Mouse (Mus musculus): ENCODE measurements around the gene Stra6.

DNA sequence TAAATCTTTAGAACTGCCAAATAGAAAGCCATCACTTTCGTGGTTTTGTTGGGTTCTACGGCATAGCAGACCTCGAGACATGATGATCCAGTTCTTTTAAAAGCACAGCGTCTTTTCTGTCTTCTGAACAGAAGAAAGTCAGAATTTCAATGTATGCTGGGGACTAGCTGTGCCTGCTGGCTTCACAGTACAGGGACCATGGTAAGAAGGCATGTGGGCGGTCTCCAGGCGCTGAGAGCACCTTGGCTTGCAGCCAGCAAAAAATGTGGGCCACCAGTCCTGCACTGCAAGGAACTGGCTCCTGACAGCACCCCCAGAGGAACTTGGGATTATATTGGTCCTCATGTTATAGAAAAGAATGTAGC is 3.1 kb downstream of the Stra6 start:
- TF ChIP-seq CTCF (IDR thresholded peaks at IDR 0.05; ENCODE audit: borderline replicate concordance, insufficient read depth, low read length) (no peak), POLR2A (IDR thresholded peaks at IDR 0.05; ENCODE audit: low read depth, low read length) (no peak)
